Mouse (Mus musculus) bone marrow, adult 2 months (tissue): ENCODE measurements around the gene D930048N14Rik. TPM values are rescaled to one million over a fixed set of nuclear protein-coding genes. Genes with fewer than 3 reads are reported as not detected.

Source experiments
- H3K27ac ChIP-seq: fragments of 200-500 bp; 2 replicates; pipeline ENCODE4 v1.5.1; 2012; ENCODE audit warnings: low read depth, mild to moderate bottlenecking, control low read depth, inconsistent platforms, low read length; ENCODE audit not compliant: control insufficient read depth, poor library complexity, insufficient read depth
- H3K4me1 ChIP-seq: fragments of 200-500 bp; 2 replicates; pipeline ENCODE4 v1.6.1; 2011; ENCODE audit warnings: low read length; ENCODE audit not compliant: control insufficient read depth, insufficient read depth
- H3K4me3 ChIP-seq: fragments of 200-500 bp; replicated peaks from 2 replicates; pipeline ENCODE3; 2011; ENCODE audit warnings: mild to moderate bottlenecking, low read depth, low read length, control low read depth; ENCODE audit not compliant: control insufficient read depth
- CTCF ChIP-seq: fragments of 200-500 bp; IDR thresholded peaks from 2 replicates; pipeline ENCODE4 v1.5.1; 2011; ENCODE audit warnings: low read length, control low read depth; ENCODE audit not compliant: control insufficient read depth, insufficient read depth
- POLR2A ChIP-seq: fragments of 200-500 bp; IDR thresholded peaks from 2 replicates; pipeline ENCODE4 v1.6.1; 2011; ENCODE audit warnings: low read depth, mild to moderate bottlenecking, control low read depth, low read length, borderline replicate concordance; ENCODE audit not compliant: control insufficient read depth
- WGBS: fragments of 180-500 bp; shearing (Covaris S2); methylation state at CpG from one replicate; pipeline ENCODE4 v1.1.7; 2018; 5-methylcytosine and 5-hydroxymethylcytosine counted together
- polyA plus RNA-seq: library from polyadenylated mRNA; stranded (reverse); fragments of >200 nt; gene quantifications from 2 replicates; pipeline ENCODE4 v1.2.4, GENCODE M21; 2011; ENCODE audit warnings: low replicate concordance; ENCODE audit not compliant: missing spikeins, insufficient read depth, insufficient read length

The D930048N14Rik gene
- polyA plus RNA-seq, 1 experiment: 0.72 TPM

GRCm38 (mm10) chr11:51643761-51644160 is 7.0 kb upstream of the D930048N14Rik start:
- Histone ChIP-seq H3K27ac (peak overlapping the region; percentile 94), H3K4me1 (peaks cover 7% of the 10 kb centered on the region), H3K4me3 (peak overlapping the region; percentile 48)
- WGBS: 7% methylated on average over 15 of the region's 15 CpGs
- TF ChIP-seq POLR2A (no peak), CTCF (no peak)

- WGBS: 2% methylated on average over 16 of the region's 16 CpGs
- Histone ChIP-seq H3K27ac (peak overlapping the region; percentile 94), H3K4me1 (peaks cover 7% of the 10 kb centered on the region)
These were observed 6.5 kb upstream of the D930048N14Rik start for GRCm38 (mm10) chr11:51644217-51644616.

GRCm38 (mm10) chr11:51645293-51645692 is 5.5 kb upstream of the D930048N14Rik start:
- 78% methylated on average over 13 of the region's 13 CpGs for WGBS
- Histone ChIP-seq H3K27ac (no peak overlapping the region; the same call in 1 of the 2 replicates), H3K4me1 (peaks cover 7% of the 10 kb centered on the region), H3K4me3 (no peak overlapping the region)
- TF ChIP-seq POLR2A: peak; percentile 5; the same call in 1 of the 2 replicates
- TF ChIP-seq CTCF: no peak

More at GRCm38 (mm10) chr11:51644217-51644616, 6.5 kb upstream of the D930048N14Rik start:
- peak overlapping the region; percentile 48 for H3K4me3 ChIP-seq
- TF ChIP-seq CTCF: no peak
- 0 out of 2 replicates have a peak, but pooled peaks have one; percentile 11 for TF ChIP-seq POLR2A

GRCm38 (mm10) chr11:51646245-51646644 is 4.5 kb upstream of the D930048N14Rik start:
- no peak for TF ChIP-seq CTCF
- Histone ChIP-seq H3K27ac (peak overlapping the region; percentile 57), H3K4me1 (peaks cover 7% of the 10 kb centered on the region), H3K4me3 (no peak overlapping the region)
- 71% methylated on average over 7 of the region's 7 CpGs for WGBS

- Histone ChIP-seq H3K4me3 (no peak overlapping the region), H3K4me1 (peaks cover 7% of the 10 kb centered on the region), H3K27ac (peak overlapping the region; percentile 57)
- WGBS: 42% methylated on average over 15 of the region's 15 CpGs
- no peak for TF ChIP-seq POLR2A
- no peak for TF ChIP-seq CTCF
These were observed 3.7 kb upstream of the D930048N14Rik start for GRCm38 (mm10) chr11:51646751-51647667.

- TF ChIP-seq POLR2A: no peak
- TF ChIP-seq CTCF: no peak
- 71% methylated on average over 3 of the region's 3 CpGs for WGBS
- peaks cover 7% of the 10 kb centered on the region for H3K4me1 ChIP-seq
- H3K27ac ChIP-seq: no peak overlapping the region
- H3K4me3 ChIP-seq: no peak overlapping the region
These were observed 2.2 kb upstream of the D930048N14Rik start for GRCm38 (mm10) chr11:51648566-51648965.

GRCm38 (mm10) chr11:51649111-51649888 is 1.5 kb upstream of the D930048N14Rik start:
- Histone ChIP-seq H3K4me3 (no peak overlapping the region), H3K27ac (no peak overlapping the region), H3K4me1 (peaks cover 6% of the 10 kb centered on the region)
- 46% methylated on average over 11 of the region's 11 CpGs for WGBS
- TF ChIP-seq POLR2A (no peak), CTCF (no peak)

GRCm38 (mm10) chr11:51649889-51650199 is 910 bp upstream of the D930048N14Rik start:
- peak overlapping the region; percentile 81 for H3K4me3 ChIP-seq
- WGBS: 0% methylated on average over 7 of the region's 7 CpGs
- TF ChIP-seq POLR2A (no peak), CTCF (no peak)
- peaks cover 4% of the 10 kb centered on the region; the same call in 1 of the 2 replicates for H3K4me1 ChIP-seq
- no peak overlapping the region for H3K27ac ChIP-seq
